Mouse (Mus musculus) neutrophil, adult 5-6 weeks (primary cell): Measurements from ENCODE around the gene Vps9d1. TPM values are rescaled to one million over a fixed set of nuclear protein-coding genes. Genes with fewer than 3 reads are reported as not detected.
"Not testable (repeated sequence)": the region's sequence is repeated elsewhere in the genome, so short reads cannot be mapped to it uniquely, and the experiment has no call there.

ENCODE experiments used
- ATAC-seq: fragments of 151-379, 151-347 bp; 2 replicates; pipeline ENCODE4 v1.8.0; 2017; ENCODE audit warnings: mild to moderate bottlenecking, moderate TSS enrichment; ENCODE audit not compliant: insufficient number of reproducible peaks, poor library complexity, low FRiP score, severe bottlenecking; ENCODE audit errors: extremely low read depth
- total RNA-seq: library from RNA; stranded (forward); fragments of 200-1000 nt; gene quantifications from 2 replicates; pipeline ENCODE4 v1.2.3, GENCODE M21; 2017

The Vps9d1 gene
- total RNA-seq, 1 experiment from 2014 or later, result 53.3 TPM

DNA sequence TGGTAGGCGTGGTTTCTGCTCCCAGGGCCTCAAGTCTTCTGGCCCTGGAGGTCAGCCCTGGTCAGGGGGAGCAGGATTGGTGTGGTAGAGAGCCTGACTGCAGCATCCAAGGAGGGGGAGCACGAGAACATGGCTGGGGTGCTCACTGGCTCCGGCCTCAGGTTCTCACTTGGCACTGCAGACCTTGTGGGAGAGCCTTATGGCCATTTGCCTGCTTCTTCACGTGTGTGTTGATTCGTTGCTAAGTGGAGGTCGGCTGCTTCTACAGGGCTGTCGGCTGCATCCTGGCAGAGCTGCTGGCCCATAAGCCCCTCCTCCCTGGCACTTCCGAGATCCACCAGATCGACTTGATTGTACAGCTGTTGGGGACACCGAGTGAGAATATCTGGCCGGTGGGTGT is 23.8 kb downstream of the Vps9d1 start:
- not testable (repeated sequence) for ATAC-seq

DNA sequence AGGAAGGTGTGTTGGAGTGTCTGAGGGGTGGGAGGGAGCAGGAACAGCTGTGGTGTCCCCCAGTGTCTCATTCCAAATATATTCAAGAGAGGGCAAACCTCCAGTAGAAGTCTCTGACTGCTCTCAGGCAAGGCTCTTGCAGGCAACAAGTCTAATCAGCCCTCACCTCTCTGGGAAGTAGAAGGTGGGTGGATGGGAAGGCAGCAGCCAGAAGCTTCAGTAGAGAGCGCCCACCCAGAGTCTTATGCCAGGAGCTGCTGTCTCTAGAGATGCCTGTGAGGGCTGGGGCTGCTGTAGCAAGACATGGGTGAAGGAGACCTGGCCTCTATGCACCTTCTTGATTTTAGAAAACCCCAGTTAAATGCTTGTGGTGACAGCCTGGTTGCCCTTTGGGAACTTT is 25.7 kb downstream of the Vps9d1 start:
- no peak for ATAC-seq

DNA sequence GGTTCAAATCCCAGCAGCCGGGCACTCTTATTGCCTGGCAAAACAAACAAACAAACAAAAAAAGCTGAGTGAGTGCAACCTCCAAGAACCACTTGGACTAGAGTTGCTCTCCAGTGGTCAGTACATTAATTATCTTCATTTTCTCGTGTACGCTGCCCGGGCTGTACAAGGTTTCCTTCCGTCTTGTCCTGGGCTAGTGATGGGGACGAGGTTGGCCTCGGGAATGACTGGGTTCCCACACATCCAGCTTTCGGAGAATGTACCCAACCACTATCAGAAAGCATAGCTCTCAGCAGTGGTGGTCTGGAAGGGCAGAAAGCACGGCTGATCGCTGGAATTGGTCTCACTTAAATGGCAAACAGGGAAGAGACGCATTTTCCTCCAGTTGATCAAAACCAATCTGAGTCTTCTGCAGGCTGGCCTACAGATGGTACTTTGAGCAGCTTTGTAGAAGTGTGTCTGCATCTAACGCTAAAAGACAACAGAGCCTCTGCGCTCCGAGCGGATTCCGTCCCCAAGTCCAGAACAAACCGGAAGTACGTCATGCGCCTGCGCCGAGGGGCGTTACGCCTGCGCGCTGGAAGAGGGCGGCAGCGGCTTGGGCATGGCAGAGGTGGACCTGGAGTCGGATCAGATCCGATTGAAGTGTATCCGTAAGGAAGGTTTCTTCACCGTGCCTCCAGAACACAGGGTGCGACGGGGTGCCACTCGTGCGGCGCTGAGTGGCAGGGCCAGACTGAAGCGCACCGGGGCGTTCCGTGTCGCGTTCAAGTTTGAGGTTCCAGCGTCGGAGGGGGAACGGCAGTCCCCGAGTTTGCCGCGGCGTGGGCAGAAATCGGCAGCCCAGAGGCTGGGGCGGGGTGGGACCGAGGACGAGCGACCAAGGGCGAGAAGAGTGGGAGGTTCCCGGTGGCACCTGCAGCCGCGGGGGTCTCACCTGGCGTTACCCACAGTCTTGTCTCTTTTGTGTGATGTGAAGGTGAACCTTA is 29.6 kb downstream of the Vps9d1 start, which contains the start of gene Cdk10:
TSS of gene Cdk10 (plus strand) at position 565 of the 989 bp plus-strand sequence.
- peak; percentile 82 for ATAC-seq

DNA sequence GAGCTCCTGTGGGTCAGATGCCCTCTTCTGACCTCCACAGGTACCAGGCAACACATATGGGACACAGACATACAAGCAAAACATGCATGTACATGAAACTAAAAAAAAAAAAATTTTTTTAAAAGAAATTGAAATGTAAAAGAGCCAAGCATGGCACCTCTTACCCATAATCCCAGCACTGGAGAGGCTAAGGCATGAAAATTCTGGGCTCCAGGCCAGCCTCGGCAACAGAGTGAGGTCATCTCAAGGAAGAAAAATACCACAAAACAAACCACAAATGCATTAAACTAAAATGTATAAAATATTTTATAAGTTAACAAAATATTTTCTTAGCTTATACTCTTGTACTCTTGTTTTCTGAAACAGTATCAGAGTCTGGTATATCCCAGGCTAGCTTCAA is 33.2 kb downstream of the Vps9d1 start:
- ATAC-seq, result no peak

DNA sequence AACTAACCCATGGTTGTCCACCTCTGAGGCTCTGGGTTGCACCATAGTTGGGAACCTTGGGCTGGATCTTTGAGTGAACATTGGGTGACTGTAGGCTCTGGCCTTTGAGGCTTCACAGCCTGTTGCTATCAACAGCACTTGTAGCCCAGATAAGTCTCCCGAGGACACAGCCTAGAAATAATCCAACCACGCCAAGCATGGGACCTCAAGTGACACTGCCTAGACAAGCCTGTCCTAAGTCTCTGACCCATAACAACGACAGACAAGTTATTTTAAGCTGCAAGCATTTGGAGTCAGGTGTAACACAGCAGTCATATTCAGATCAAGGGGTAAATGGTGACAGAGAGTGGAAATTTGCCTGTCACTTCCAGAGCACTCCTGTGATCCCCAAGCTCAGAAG is 38.7 kb downstream of the Vps9d1 start:
- no peak for ATAC-seq

DNA sequence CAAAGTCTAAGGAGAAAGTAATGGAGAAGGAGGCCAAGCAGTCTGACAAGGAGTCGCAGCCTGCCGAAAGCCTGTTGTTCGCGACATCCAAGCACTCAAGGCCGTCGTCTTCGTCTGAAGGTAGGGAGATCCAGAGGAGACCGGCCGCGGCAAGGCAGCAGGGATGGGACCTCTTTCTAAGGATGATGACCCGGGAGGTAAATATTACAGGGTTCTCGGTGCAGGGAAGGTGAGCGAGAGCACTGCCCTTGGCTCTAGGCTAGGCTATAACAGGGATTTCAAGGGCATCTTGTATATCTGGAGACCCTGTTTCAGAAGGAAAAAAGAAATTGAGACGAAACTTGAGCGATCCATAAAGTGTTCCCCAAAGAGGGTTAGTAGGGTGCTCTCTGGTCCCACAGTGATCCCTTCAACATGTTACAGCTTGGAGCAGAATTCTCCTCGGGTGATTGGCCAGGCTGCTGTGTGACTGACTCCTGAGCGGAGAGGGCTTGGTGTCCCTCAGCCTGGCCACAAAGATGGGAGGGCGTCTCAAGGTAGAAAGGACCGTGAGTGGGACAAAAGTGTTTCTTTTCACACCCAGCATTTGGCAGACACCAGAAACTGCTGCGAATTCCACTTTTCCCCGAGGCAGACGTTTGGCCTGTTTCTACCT is 40.9 kb downstream of the Vps9d1 start:
- no peak for ATAC-seq

DNA sequence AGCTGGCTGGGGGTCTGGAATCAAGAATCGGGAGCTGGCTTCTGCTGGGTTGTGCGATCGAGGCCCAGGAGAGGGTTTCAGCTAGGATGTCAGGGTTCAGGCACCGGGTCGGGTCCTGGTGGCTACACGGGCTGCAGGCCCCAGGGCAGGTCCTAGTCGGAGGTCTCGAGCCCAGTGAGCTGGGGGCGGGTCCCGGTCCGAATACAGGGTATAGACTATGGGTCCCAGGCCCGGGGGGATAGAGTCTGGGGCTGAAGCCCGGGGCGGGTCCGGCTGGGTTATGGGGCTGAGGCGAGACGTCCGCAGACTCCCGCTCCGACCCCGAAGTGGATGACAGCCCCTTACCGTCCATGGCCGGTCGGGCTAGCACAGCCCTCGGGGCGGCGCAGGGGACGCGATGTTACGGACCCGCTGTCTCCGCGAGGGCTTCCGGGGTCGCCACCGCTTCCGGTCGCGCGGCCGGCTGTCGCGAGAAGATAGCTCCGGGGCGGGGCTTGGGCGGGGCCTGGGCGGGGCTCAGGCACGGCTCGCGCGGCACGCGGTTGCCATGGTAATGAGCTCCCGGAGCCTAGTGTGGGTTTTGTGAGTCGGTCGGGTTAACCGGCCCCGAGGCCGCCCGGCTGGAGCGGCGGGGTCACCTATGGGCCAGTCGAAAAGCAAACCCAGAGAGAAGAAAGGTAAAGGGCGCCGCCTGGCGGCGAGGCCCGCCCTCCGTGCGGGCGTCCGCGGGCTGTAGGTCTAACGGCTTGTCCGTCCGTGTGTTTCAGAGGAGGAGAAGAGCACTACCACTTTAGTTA is 41.6 kb downstream of the Vps9d1 start, which contains the start of the genes Chmp1a and Spata33:
TSS of gene Chmp1a (minus strand) at position 443 of the 797 bp plus-strand sequence.
TSS of gene Spata33 (plus strand) at position 512 of the 797 bp plus-strand sequence.
- peak; percentile 69 for ATAC-seq

DNA sequence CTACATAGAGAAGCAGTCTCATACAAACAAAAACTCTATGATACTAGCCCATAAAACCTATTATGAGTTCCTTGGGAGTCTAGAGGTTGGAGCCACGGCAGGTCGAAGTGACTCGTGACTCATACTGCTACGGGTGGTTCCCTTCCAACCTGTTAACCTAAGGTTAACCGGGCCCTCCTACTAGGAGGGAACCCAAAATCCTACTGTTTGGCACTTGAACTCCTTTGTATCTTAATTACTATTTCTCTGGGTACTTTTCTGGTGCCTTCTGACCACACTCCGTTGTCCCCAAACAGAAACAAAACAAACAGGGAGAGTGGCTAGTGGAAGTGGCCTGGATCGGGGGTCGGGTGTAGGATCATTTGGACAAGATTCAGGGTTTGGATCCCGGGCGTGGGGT is 42.3 kb downstream of the Vps9d1 start:
- ATAC-seq, result no peak

DNA sequence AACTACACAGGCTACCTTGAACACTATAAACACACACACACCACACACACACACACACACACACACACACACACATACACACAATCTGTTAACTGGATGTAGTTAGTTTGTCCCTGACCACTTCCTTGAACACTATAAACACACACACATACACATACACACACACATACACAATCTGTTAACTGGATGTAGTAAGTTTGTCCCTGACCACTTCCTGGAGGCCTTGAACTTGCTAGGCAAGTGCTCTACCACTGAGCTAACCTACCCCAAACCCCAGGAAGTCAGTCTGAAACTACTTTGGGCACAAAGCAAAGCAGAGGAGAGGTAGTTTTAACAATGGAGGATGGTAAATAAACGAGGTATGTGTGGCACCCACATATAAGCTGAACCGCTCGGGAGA is 50.6 kb downstream of the Vps9d1 start:
- ATAC-seq, result no peak

DNA sequence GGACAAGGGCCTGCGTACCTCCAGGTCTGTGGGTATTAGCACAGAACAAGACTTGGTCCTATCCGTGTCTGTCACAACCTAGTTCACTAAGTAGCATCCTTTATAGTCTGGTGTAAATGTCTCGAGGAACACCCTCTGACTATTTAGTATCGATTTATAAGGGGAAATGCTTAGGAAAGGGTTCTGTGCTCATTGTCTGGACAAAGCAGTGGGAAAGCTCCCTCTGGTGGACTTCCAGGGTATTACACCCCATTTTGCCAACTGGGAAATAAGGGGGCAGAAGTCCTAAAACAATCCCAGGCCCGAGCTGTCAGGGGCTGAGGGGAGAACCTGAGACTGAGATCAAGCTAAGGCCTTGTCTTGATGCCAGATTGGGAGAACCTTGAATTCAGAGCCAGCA is 51.9 kb downstream of the Vps9d1 start:
- ATAC-seq, result peak; percentile 39; the same call in 1 of the 2 replicates

DNA sequence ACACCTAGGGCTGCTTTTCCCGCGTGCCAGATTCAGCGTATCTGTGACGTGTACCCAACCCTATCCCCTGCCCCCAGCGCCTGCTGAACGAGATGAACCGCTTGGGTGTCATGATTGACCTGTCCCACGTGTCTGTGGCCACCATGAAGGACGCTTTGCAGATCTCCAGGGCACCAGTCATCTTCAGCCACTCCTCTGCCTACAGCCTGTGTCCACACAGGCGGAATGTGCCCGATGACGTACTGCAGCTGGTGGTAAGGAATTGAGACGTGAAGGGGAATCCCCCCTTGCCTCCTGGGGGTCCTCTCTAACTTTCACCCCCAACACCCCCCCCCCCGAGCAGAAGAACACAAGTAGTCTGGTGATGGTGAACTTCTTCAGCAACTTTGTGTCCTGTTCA is 54.3 kb downstream of the Vps9d1 start:
- no peak for ATAC-seq

DNA sequence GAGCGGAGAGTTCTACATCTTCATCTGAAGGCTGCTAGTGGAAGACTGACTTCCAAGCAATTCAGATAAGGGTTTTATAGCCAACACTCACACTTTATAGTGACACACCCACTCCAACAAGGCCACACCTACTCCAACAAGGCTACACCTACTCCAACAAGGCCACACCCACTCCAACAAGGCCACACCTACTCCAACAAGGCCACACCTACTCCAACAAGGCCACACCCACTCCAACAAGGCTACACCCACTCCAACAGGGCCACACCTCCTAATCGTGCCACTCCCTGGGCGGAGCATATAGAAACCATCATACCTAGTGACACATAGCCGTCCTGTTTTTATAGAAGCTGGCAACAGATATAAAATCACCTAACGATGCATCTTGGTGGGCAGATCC is 57.1 kb downstream of the Vps9d1 start:
- not testable (repeated sequence) for ATAC-seq

DNA sequence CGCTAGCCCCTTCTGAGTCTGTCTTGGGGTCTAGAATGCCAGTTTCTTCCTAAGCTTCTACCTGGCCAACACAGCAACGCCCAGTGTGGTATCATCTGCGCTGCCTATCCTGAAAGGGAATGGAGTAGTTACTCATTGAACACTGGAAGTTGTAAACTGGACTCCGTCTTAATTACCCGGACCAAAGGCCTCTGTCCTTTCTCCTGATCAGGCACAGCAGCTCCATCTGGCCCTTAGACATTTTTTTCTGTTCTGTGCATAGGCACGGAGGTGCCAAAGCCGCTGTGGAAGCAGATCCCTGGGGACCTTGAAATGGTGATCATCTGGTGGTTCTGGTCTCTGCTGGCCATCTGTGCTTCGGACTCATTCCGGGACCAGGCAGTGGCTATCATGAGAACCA is 60.4 kb downstream of the Vps9d1 start:
- no peak for ATAC-seq

Other genes starting within 250 kb of the Vps9d1 start
- 284 and 304 TPM in 2 replicates for gene Ankrd11, start 212.1 kb downstream of the Vps9d1 start, total RNA-seq
- gene Spg7, start 191.4 kb downstream of the Vps9d1 start, total RNA-seq, result 47.3 and 65.8 TPM in 2 replicates
- 1,023 and 1,109 TPM in 2 replicates for gene Rpl13, start 152.0 kb downstream of the Vps9d1 start, total RNA-seq
- gene Cpne7, start 137.0 kb downstream of the Vps9d1 start, total RNA-seq, result 0.35 TPM in 1 of 2 replicates, not detected in the other
- gene Sult5a1, start 96.0 kb downstream of the Vps9d1 start, total RNA-seq, result not detected in 2 replicates
- gene Dpep1, start 68.1 kb downstream of the Vps9d1 start, total RNA-seq, result not detected in 2 replicates
- 60.9 and 64.8 TPM in 2 replicates for gene Chmp1a, start 41.6 kb downstream of the Vps9d1 start, total RNA-seq
- 0.12 TPM in 2 replicates for gene Spata33, start 41.5 kb downstream of the Vps9d1 start, total RNA-seq
- gene Cdk10, start 29.5 kb downstream of the Vps9d1 start, total RNA-seq, result 48.5 and 58.4 TPM in 2 replicates
- 3.5 and 6.8 TPM in 2 replicates for gene Spata2l, start 18.1 kb downstream of the Vps9d1 start, total RNA-seq
- 55.0 and 57.4 TPM in 2 replicates for gene Zfp276, start 153 bp downstream of the Vps9d1 start, total RNA-seq
- gene Fanca, start 64.2 kb upstream of the Vps9d1 start, total RNA-seq, result 26.8 and 30.6 TPM in 2 replicates
- gene Spire2, start 78.4 kb upstream of the Vps9d1 start, total RNA-seq, result 0.23 and 0.37 TPM in 2 replicates
- 275 and 330 TPM in 2 replicates for gene Tcf25, start 119.4 kb upstream of the Vps9d1 start, total RNA-seq
- 0.61 TPM in 1 of 2 replicates, not detected in the other for gene Mc1r, start 152.8 kb upstream of the Vps9d1 start, total RNA-seq
- 1.2 TPM in 1 of 2 replicates, not detected in the other for gene Tubb3, start 157.1 kb upstream of the Vps9d1 start, total RNA-seq
- 5.0 and 6.2 TPM in 2 replicates for gene Def8, start 169.2 kb upstream of the Vps9d1 start, total RNA-seq
- gene Afg3l1, start 223.6 kb upstream of the Vps9d1 start, total RNA-seq, result 12.8 and 17.9 TPM in 2 replicates